Mouse (Mus musculus) fibroblast of lung, adult 2 months (primary cell): ENCODE measurements around the gene Mapk3.
A peak's percentile ranks its signal among the peaks of the same experiment; 100 is the strongest.
"Not testable (repeated sequence)": the region's sequence is repeated elsewhere in the genome, so short reads cannot be mapped to it uniquely, and the experiment has no call there.

ENCODE experiments used
- DNase-seq: peaks from one replicate; pipeline ENCODE4 v3.0.0-alpha.2; 2011; ENCODE audit warnings: low read depth

Gene Mapk3

DNA sequence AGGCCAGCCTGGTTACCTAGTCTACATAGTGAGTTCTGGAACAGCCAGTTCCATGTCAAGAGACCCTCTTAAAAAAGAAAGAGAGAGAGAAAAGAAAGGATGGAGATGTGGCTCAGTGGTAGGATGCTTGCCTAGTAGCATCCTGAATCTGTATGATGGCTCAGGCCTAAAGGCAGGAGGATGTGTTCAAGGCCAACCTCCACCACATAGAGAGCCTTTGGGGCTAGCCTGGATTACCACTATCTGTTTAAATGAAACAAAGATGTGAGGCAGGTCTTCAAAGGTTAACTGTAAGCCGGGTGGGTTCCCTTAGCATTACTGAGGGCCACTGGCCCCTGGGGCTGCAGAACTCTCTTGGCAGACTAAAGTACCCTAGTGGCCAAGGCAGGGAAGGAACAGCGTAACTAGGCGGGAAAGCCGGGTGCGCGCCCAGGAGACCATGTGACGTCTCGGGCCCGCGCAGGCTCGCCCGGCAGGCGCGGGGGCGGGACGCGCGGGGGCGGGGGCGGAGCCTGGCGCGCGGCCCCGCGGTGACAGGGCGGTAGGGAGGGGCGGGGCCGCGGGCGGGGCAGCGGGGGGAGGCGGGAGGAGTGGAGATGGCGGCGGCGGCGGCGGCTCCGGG lies at the start of gene Mapk3:
Mapk3 (plus strand) TSS at position 552 of the 622 bp plus-strand sequence.
- DNase-seq, result peak; percentile 56

- no peak for DNase-seq
Observed at GRCm38 (mm10) chr7:126710266-126710665, 49.1 kb upstream of the Mapk3 start.

- DNase-seq, result no peak
Observed at GRCm38 (mm10) chr7:126711910-126712309, 47.5 kb upstream of the Mapk3 start.

DNA sequence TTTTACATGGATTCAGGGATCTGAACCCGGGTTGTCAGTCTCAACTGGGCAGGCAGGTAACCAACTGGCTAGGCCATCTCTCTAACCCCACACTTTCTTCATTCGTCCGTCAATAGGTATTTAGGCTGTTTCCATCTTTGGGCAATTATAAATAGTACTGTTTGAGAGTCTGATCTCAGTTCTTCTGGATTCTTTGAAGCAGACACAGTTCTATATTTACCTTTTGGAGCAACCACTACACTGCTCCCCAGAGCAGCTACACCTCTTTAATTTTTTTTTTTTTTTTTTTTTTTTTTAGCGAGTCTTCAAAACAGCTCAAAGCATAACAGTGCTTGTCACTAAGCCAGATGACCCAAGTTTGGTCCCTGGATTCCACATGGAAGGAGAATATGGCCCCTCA lies 43.7 kb upstream of the Mapk3 start:
- no peak for DNase-seq

- no peak for DNase-seq
Observed at GRCm38 (mm10) chr7:126717566-126717965, 41.8 kb upstream of the Mapk3 start.

GRCm38 (mm10) chr7:126718787-126719337 lies 40.5 kb upstream of the Mapk3 start:
- DNase-seq, result no peak

GRCm38 (mm10) chr7:126721635-126722034 lies 37.8 kb upstream of the Mapk3 start:
- DNase-seq, result no peak

DNA sequence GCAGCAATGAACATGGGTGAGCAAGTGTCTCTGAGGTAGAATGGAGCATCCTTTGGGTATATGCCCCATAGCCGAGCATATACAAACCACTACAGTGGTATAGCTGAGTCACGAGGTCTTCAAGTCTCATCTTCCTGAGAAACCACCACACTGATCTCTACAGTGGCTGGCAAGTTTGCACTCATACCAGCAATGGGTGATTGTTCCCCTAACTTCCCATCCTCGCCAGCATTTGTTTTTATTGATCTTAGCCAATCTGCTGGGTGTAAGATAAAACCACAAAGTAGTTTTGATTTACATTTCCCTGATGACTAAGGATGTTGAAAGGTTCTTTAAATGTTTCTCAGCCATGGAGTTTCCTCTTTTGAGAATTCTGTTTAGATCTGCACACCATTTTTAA lies 34.3 kb upstream of the Mapk3 start:
- no peak for DNase-seq

DNA sequence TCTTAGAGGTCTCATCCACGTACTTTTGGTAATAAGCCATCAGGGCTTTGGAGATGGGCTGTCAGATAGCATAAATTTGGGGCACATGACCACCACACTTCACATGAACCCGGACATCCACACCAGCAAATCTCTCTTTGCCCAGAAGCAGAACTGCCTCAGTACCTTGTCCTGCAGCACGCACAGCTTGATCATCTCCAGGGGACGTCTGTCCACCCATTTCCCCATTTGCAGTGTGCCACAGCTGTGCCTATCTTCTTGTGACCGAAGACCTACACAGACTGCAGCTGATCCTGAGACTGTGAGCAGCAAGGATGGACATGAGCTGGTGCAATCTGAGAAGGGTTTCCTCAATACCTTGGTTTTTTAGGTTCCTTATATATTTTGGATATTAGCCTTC lies 33.7 kb upstream of the Mapk3 start:
- DNase-seq, result no peak

- DNase-seq, result not testable (repeated sequence)
Observed at GRCm38 (mm10) chr7:126730256-126730789, 29.1 kb upstream of the Mapk3 start.

GRCm38 (mm10) chr7:126736122-126736521 lies 23.3 kb upstream of the Mapk3 start:
- no peak for DNase-seq

- DNase-seq, result no peak
Observed at GRCm38 (mm10) chr7:126739551-126739950, 19.9 kb upstream of the Mapk3 start.

- no peak for DNase-seq
Observed at GRCm38 (mm10) chr7:126740132-126740735, 19.2 kb upstream of the Mapk3 start.

GRCm38 (mm10) chr7:126740977-126741376 lies 18.4 kb upstream of the Mapk3 start:
- DNase-seq, result no peak

- DNase-seq, result no peak
Observed at GRCm38 (mm10) chr7:126741452-126741851, 17.9 kb upstream of the Mapk3 start.

GRCm38 (mm10) chr7:126741964-126742482 lies 17.4 kb upstream of the Mapk3 start:
- DNase-seq, result no peak

DNA sequence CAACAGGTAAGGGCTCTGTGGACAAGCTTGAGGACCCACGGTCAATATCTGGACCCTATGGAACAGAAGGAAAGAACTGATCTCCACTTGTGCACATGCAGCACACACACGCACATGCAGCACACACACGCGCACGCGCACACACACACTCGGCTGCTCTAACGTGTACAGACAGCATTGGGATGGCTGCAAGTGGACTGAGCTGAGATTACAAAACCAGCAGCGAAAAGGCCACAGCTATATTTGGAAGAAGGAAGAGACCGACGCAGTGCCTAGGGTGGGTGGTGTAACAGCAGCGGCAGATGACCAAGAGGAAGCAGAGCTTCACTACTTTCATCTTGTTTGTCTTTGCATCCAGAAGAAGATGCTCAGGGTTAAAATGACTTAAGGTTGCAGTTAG lies 13.3 kb upstream of the Mapk3 start:
- DNase-seq, result no peak

DNA sequence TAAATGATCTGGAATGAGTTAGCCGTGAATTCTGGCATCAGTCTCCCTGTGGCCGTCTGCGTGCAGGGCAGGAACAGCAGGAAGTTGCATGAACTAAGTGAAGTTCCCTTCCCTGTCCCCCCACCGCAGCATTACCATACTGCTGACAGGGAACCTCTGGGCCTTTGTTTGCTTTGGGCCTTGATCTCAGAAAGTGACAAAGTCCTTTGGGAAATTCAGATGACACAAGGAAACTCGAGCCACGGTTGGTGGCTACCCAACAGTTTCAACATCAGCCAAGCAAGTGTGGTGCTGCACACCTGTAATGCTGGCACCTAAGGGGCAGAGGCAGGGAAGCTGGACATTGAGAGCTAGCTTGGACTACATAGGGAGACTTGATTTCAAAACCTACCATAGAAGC lies 12.6 kb upstream of the Mapk3 start:
- no peak for DNase-seq

GRCm38 (mm10) chr7:126748824-126749223 lies 10.6 kb upstream of the Mapk3 start:
- DNase-seq, result no peak

DNA sequence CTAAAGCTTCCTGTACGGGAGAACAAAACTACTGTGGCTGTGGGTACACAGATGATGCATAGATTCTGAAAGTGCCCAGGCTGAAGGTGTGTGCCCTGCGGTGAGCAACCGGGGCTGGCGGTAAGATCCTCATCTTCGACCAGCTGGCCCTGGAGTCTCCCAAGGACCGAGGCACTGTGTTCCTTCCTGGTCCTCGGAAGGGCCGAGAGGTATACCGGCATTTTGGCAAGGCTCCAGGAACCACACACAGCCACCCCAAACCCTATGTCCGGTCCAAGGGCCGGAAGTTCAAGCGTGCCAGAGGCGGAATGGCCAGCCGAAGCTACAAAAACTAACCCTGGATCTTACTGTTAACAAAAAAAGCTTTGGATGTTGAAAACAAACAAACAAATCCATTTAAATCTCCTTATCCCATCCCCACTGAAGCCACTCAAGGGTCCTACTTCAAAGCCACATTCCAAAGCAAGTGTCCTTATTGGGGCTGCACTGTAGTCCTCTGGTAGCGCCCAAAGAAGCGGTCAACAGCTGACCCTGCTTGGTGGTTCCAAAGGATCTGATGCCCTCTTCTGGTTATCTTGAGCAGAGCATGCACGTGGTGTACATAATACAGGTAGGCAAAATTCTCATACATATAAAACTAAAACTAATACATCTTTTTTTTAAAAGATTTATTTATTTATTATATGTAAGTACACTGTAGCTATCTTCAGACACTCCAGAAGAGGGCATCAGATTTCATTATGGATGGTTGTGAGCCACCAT lies 9.6 kb upstream of the Mapk3 start:
- DNase-seq, result no peak

DNA sequence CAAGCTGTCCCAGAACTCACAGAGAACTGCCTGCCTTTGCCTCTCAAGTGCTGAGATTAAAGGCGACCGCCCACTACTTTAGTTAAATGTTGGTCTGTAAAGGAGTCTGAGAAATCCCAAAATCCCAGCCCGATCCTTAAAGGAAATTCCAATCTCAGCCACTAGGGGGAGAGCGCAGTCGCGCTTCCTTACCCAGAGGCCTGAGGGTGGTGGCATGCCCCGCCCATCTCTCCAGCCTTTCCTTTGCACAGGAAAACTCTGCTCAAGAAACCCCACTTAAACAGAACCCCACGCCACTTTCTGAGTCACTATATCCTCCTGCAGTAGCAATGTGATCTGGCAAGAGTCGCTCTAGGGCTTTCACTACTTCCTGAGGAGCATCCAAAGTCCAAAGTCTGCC lies 4.5 kb upstream of the Mapk3 start:
- peak; percentile 67 for DNase-seq

GRCm38 (mm10) chr7:126758539-126758938 lies 862 bp upstream of the Mapk3 start:
- no peak for DNase-seq
